Mouse (Mus musculus): ENCODE data around the gene Tanc2. TPM values are rescaled to one million over a fixed set of nuclear protein-coding genes. Genes with fewer than 3 reads are reported as not detected.

Tanc2 gene
- total and polyA plus RNA-seq, 2 experiments from 2014 or later, result 26.8 to 83.4 TPM

GRCm38 (mm10) chr11:105936974-105937373 is 347.2 kb downstream of the Tanc2 start:
- Histone ChIP-seq H3K27me3 (ENCODE audit: insufficient read depth, low read length) (no peaks in the 10 kb centered on the region), H3K4me3 (ENCODE audit: low read length) (no peak overlapping the region), H3K9ac (replicated peaks; ENCODE audit: low read length) (no peak overlapping the region), H3K4me2 (ENCODE audit: low read depth, low read length) (no peak overlapping the region), H3K4me1 (ENCODE audit: insufficient read depth, low read length) (no peaks in the 10 kb centered on the region), H3K36me3 (ENCODE audit: insufficient read depth, low read length) (no peaks in the 10 kb centered on the region), H3K9me3 (ENCODE audit: low read length) (no peaks in the 10 kb centered on the region), H3K27ac (no peak overlapping the region)
- ATAC-seq (no peak), DNase-seq (ENCODE audit: low spot score) (no peak)
- WGBS, result 91% methylated on average over 3 of the region's 3 CpGs
- no peak for TF ChIP-seq CTCF (IDR thresholded peaks at IDR 0.05; ENCODE audit: low read depth)

- no peak overlapping the region for H3K9ac ChIP-seq (replicated peaks; ENCODE audit: low read length)
- no peak for DNase-seq (ENCODE audit: low spot score)
- H3K9me3 ChIP-seq (ENCODE audit: low read length), result no peaks in the 10 kb centered on the region
Measured at GRCm38 (mm10) chr11:105938771-105939170, 349.0 kb downstream of the Tanc2 start.

GRCm38 (mm10) chr11:105941973-105942372 is 352.2 kb downstream of the Tanc2 start:
- H3K9me3 ChIP-seq (ENCODE audit: low read length), result no peaks in the 10 kb centered on the region
- TF ChIP-seq CTCF (IDR thresholded peaks at IDR 0.05; ENCODE audit: low read depth), result no peak
- no peak for DNase-seq (ENCODE audit: low spot score)
- no peak overlapping the region for H3K4me2 ChIP-seq (ENCODE audit: low read depth, low read length)
- WGBS, result 60% methylated on average over 8 of the region's 8 CpGs
- no peak overlapping the region for H3K27ac ChIP-seq
- ATAC-seq, result no peak
- H3K27me3 ChIP-seq (ENCODE audit: insufficient read depth, low read length), result no peaks in the 10 kb centered on the region
- H3K4me1 ChIP-seq (ENCODE audit: insufficient read depth, low read length), result 0 out of 2 replicates have a peak, but pooled peaks cover 3% of the 10 kb centered on the region
- H3K4me3 ChIP-seq (ENCODE audit: low read length), result no peak overlapping the region
- no peaks in the 10 kb centered on the region for H3K36me3 ChIP-seq (ENCODE audit: insufficient read depth, low read length)
- H3K9ac ChIP-seq (replicated peaks; ENCODE audit: low read length), result no peak overlapping the region

More at GRCm38 (mm10) chr11:105938771-105939170, 349.0 kb downstream of the Tanc2 start:
- no peak overlapping the region for H3K27ac ChIP-seq
- 28% methylated on average over 9 of the region's 9 CpGs for WGBS
- no peak overlapping the region for H3K4me3 ChIP-seq (ENCODE audit: low read length)
- no peak for TF ChIP-seq CTCF (IDR thresholded peaks at IDR 0.05; ENCODE audit: low read depth)
- H3K27me3 ChIP-seq (ENCODE audit: insufficient read depth, low read length), result no peaks in the 10 kb centered on the region
- no peak overlapping the region for H3K4me2 ChIP-seq (ENCODE audit: low read depth, low read length)
- no peaks in the 10 kb centered on the region for H3K4me1 ChIP-seq (ENCODE audit: insufficient read depth, low read length)
- ATAC-seq, result no peak
- H3K36me3 ChIP-seq (ENCODE audit: insufficient read depth, low read length), result no peaks in the 10 kb centered on the region

GRCm38 (mm10) chr11:105943133-105944102 is 353.6 kb downstream of the Tanc2 start:
- Histone ChIP-seq H3K27ac (peak overlapping the region; percentile 77), H3K36me3 (ENCODE audit: insufficient read depth, low read length) (no peaks in the 10 kb centered on the region), H3K4me1 (ENCODE audit: insufficient read depth, low read length) (0 out of 2 replicates have a peak, but pooled peaks cover 3% of the 10 kb centered on the region), H3K9me3 (ENCODE audit: low read length) (no peaks in the 10 kb centered on the region), H3K4me2 (ENCODE audit: low read depth, low read length) (peak overlapping the region; percentile 90), H3K4me3 (ENCODE audit: low read length) (peak overlapping the region; percentile 62), H3K9ac (replicated peaks; ENCODE audit: low read length) (peak overlapping the region; percentile 65), H3K27me3 (ENCODE audit: insufficient read depth, low read length) (no peaks in the 10 kb centered on the region)
- 7% methylated on average over 40 of the region's 47 CpGs for WGBS
- ATAC-seq (peak; percentile 62), DNase-seq (ENCODE audit: low spot score) (peak; percentile 59)
- no peak for TF ChIP-seq CTCF (IDR thresholded peaks at IDR 0.05; ENCODE audit: low read depth)

DNA sequence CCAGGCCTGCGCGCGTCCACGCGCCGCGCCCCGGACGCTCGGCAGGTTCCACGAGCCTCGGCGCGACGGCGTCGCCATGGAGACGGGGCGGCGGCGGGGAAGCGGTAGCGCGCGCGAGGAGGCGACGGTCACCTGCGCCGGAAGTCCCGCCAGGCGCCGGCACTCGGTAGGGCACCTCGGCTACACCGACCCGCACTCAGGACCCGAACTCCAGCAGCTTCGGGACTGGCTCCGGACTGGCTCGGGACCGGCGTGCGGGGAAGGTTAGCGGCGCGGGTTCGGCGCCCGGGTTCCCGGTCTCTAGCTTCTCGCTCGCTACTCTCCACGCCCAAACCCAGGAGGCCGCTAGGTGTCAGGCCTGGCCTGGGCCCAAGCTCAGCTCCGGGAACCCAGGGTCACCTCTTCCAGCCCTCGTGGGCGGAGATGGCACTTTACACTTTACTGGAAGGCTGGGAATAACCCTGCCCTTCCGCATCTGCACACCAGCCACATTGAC is 354.4 kb downstream of the Tanc2 start:
- peak; percentile 71 for ATAC-seq
- TF ChIP-seq CTCF (IDR thresholded peaks at IDR 0.05; ENCODE audit: low read depth), result peak; percentile 64
- DNase-seq (ENCODE audit: low spot score), result peak; percentile 80
- peak overlapping the region; percentile 65 for H3K9ac ChIP-seq (replicated peaks; ENCODE audit: low read length)
- H3K27me3 ChIP-seq (ENCODE audit: insufficient read depth, low read length), result no peaks in the 10 kb centered on the region
- under 1% methylated on average over 49 of the region's 59 CpGs for WGBS
- 0 out of 2 replicates have a peak, but pooled peaks cover 3% of the 10 kb centered on the region for H3K4me1 ChIP-seq (ENCODE audit: insufficient read depth, low read length)
- no peaks in the 10 kb centered on the region for H3K36me3 ChIP-seq (ENCODE audit: insufficient read depth, low read length)
- peak overlapping the region; percentile 62 for H3K4me3 ChIP-seq (ENCODE audit: low read length)
- no peaks in the 10 kb centered on the region for H3K9me3 ChIP-seq (ENCODE audit: low read length)
- peak overlapping the region; percentile 90 for H3K4me2 ChIP-seq (ENCODE audit: low read depth, low read length)
- H3K27ac ChIP-seq, result peak overlapping the region; percentile 77

- TF ChIP-seq CTCF (IDR thresholded peaks at IDR 0.05; ENCODE audit: low read depth), result no peak
- Histone ChIP-seq H3K27ac (peak overlapping the region; percentile 77; the same call in 1 of the 2 replicates), H3K4me1 (ENCODE audit: insufficient read depth, low read length) (0 out of 2 replicates have a peak, but pooled peaks cover 3% of the 10 kb centered on the region), H3K4me2 (ENCODE audit: low read depth, low read length) (peak overlapping the region; percentile 90), H3K27me3 (ENCODE audit: insufficient read depth, low read length) (no peaks in the 10 kb centered on the region), H3K9ac (replicated peaks; ENCODE audit: low read length) (peak overlapping the region; percentile 65; the same call in 1 of the 2 replicates), H3K9me3 (ENCODE audit: low read length) (no peaks in the 10 kb centered on the region), H3K4me3 (ENCODE audit: low read length) (peak overlapping the region; percentile 62), H3K36me3 (ENCODE audit: insufficient read depth, low read length) (no peaks in the 10 kb centered on the region)
- ATAC-seq (no peak), DNase-seq (ENCODE audit: low spot score) (no peak)
- 66% methylated on average over 16 of the region's 16 CpGs for WGBS
Measured at GRCm38 (mm10) chr11:105944770-105945672, 355.2 kb downstream of the Tanc2 start.
